Mouse (Mus musculus) adrenal gland, postnatal 4 days (tissue): Measurements from ENCODE around the gene Spg20. TPM values are rescaled to one million over a fixed set of nuclear protein-coding genes. Genes with fewer than 3 reads are reported as not detected.

Experiments used
- DNase-seq, 2 experiments: peaks; one replicate each; pipeline ENCODE4 v3.0.0; 2021 to 2022; ENCODE audit warnings: low spot score in 2 of 2, mixed read lengths in 2 of 2
- total RNA-seq, 2 experiments: library from RNA; stranded (reverse); gene quantifications; 2 replicates each; pipeline ENCODE4 v1.2.3; 2021

The Spg20 gene
- total RNA-seq, 2 experiments from 2014 or later, result 55.2 to 55.3 TPM

DNA sequence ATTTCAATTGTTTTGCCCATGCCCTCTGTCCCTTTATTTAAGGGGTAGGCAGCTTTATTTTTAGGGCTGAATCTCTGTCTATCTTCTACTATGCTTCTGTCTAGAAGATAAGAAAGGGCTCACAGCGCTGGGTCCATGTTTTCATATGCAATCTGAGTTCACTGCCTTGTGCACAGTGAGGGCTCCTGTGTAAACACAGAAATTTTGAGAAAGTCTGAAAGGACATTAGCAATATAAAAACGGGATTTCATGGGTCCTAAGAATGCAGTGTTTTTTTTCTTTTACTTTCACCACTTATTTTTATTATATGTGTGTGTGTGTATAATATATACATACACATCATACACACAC is 15.3 kb upstream of the Spg20 start:
- no peak for DNase-seq

DNA sequence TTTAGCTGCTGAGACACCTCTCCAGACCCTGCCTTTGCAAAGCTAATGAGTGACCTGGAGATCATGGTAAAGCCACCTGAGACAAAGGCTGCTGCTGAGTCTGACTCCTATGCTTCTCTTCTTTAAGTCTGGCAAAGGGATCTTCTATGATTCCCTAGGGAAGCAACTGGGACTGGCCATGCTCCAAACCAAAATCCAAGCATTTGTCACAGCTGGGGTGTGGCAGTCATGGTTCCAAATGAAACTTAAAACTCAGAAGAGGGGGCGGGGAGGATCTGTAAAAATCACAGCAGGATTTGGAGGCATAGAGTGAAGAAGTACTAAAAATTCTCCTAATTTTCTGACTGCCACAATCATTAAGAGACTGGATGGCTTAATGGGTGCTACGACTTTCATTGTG is 14.7 kb upstream of the Spg20 start:
- no peak for DNase-seq

GRCm38 (mm10) chr3:55098014-55098413 is 13.9 kb upstream of the Spg20 start:
- DNase-seq, result no peak

DNA sequence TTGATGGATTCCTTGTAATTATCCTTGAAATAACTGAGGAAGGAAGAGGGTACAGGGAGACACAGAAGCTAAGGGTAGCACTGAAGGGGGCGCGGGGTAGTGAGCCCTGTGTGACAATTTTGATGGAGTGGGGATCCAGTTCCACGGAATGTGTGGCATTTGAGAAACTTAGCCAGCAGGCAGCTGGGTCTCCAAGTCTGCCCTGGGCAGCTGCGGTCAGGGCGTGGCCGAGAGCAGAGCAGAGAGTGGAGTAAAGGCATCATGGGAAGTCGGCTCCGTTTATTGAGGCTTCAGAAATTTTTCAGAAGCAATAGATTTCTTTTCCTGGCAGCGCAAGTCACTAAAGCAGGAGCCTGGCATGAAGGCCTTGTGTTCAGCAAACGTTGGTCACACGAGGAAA is 12.9 kb upstream of the Spg20 start:
- no peak for DNase-seq

GRCm38 (mm10) chr3:55101092-55101491 is 10.8 kb upstream of the Spg20 start:
- no peak for DNase-seq

DNA sequence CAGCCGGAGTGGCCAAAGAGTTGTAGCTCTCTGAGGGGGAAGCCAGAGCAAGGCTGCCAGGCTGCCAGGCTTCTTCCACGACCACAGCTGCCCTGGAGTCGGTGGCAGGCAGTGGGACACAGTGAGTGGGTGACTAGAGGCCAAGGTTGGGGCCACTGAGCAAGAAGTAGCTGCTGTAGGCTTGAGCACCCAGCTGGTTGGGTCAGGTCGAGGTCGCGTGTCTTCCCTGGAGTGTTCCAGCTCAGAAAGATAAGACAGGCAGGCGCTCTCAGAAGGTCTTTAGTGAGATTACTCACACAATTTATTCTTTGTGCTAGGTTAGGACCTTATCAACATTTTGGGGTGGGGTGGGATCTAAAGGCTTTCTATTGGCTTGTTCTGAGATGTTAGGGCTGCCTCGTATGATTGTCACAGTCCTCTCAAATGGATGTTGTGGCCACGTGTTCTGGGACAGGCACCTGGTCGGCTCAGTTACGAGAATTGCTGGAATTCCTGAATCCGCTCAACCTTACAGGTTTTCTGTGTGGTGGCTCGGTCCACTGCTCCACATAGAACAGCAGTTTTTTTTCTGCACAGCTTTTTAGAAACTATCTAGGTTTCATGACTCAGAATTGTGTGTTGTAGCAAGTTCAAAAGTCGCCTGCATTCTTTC is 6.4 kb upstream of the Spg20 start:
- DNase-seq, result no peak

GRCm38 (mm10) chr3:55106051-55106450 is 5.9 kb upstream of the Spg20 start:
- DNase-seq, result no peak

DNA sequence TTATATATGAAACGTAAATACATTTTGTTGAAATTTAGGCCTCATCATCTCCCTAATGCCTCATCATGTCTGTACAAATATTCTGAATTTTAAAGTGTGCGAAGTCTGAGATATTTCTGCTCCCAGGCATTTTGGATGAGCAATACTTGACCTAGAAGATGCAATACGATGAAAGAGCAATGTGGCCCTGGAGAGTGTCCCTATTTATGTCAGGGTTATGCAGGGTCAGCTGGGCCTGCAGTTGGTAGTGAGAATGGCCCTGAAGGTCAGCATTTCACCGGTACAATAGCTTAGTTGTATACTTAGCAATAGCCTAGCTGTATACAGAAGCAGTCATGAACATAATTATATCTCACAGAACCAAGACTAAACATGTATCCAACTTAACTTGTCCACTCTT is 2.8 kb upstream of the Spg20 start:
- no peak for DNase-seq

DNA sequence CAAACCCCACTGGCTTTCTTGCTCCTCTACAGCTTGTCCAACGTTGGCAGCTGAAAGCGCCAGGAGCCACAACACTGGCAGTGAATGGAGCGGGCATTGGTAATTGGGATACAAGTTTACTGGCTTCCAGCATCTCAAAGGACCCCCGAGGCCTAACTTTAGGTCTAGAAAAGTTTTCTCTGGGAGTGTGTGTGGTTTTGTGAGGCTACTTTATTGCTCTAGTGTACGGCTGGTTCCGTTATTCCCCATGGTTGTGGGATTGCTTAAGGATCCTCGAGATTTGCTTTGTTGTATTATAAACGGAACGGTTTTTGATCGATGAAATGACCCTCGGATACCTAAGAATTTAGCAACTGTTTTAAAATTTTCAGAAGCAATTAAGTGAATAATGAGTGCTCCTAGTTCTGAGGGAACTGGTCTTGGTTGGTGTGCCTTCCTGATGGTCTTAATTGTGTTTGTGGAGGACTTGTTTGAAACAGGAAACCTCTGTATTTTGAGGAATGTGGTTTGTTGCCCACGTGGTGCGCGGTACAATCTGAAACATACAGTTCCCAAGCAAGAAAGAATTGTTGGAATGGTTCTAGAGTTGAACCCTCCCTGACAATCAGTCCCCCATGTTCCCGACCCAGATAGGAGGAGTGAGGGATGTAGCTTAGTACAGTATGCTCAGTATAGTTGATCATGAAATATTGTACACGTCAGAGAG is 955 bp downstream of the Spg20 start:
- no peak for DNase-seq

GRCm38 (mm10) chr3:55114313-55115065 is 2.6 kb downstream of the Spg20 start:
- no peak for DNase-seq

DNA sequence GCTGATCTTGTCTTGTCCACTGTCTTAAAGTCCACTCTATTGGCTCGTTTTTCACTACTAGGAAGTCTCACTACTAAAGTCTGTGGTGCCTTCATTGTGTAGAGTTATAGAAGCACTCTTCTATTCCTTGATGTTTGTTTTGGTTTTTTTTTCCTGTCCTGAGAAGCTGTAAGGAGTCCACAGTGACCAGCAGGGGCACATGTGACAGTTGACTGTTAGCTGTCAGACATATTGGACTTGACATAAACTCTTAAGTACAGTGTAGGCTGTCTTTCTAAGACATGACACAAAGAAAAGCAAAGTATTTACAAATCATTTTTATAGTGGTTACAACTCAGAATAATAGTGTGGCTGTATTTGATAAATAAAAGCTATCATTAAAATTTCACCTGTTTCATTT is 3.2 kb downstream of the Spg20 start:
- no peak for DNase-seq

DNA sequence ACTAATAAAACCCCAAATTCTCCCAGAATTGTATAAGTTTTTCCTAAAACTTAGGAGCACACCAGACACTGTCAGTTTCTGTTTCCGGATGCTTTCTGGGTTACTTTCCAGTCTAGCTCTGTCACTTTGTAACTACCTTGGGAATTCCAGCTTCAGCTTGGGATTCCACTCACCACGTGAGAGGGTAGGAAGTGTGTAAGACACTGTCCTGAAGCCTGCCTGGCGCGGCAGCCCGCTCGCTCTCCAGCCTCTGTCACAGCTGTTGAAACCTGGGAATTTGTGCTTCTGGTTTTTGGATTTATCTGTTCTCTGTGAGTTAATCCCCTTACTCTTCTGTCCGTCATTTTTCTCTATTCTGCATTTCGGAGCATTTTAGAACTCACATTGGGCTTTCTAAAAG is 4.1 kb downstream of the Spg20 start:
- no peak for DNase-seq

DNA sequence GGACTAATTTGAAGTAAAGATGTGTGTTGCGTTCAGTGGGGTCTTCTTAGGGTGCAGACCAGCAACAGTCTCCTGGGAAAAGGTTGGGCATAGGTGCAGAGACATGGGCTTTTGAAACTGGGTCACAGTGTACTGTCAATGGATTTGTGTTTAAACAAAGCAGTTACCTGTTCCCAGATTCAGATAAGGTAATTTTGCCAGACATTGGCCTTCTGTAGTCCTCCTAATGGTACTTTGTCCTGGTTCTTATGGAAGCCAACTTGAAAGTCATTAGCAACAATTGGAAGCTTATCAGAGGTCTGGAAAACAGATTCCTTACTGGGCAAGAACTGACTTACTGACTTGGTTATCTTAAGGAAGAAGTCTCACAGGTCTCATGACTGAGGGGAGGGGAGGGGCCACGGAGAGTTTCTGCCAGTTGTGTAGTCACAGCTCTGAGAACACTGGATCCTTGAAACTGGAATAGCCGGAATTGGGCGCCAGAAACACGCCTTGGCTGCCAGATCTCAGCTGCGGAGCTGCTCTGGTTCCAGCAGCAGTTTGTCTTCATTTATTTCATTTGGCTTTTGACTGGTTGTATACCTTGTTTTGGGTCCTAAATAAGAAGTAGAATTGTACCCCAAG is 7.5 kb downstream of the Spg20 start:
- DNase-seq, result no peak

DNA sequence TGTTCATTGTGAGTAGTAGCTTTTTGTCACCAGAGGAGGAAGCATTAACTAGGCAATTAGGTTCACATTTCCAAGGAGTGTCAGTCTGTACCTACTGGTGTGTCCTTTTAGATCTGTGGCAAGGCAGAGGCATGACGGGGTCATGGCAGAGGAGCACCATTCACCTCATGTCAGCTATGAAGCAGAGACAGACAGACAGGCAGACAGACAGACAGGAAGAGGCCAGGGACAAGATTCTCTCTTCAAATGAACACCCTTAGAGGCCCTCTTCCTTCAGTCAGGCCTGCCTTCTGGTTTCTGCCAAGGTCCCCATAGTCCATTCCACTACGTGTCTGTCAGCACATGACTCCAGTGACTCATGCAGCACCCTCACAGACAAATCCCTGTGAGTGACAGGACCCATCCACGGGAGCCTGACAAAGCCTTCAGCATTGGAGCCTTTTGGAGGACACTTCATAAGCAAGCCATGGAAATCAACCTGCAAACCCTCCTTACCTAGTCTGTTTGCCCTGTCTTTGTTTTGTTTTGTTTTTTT is 10.5 kb downstream of the Spg20 start:
- DNase-seq, result no peak

DNA sequence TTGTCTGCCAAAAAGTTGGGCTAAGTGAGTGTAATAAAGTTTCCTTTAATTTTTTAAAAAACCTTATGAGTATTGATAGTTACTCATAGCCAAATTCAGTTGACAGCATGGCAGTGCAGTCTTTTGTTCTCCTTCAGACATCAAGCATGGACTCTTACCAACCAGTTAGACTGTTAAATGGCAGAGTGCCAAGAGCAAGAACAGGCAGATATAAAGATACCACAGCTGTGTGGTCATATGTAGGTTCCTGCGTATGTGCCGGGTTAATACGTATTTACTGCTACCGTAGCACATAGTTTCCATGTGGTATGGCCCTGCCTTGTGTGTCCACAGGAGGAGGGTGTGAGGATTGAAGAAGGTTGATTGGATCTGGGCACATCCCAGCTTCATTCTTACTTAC is 11.2 kb downstream of the Spg20 start:
- DNase-seq, result no peak

DNA sequence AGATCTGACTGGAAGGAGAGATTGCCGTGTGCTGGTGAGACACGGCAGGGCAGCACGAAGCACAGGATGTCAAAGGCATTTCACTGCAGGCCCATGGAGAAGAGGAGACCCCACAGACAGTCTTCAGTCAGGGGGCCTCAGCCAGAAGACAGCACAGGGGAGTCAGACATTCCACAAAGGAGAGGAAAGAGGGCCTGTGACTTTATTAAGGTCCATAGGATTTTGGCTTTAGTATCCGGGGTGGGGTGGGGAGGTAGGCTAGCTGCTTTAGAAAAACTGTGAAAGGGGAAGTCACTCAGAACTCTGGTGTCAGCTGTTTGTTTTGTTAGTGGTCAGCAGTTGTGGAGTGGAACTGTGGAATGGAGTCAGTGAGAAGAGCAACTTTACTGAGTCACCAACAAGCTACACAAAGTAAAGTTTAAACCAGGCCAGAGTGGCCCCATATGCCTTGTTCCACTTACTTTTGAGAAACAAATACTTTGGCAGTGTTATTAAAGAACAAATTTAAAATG is 17.3 kb downstream of the Spg20 start:
- DNase-seq, result no peak

GRCm38 (mm10) chr3:55131576-55132233 is 19.8 kb downstream of the Spg20 start:
- no peak for DNase-seq

DNA sequence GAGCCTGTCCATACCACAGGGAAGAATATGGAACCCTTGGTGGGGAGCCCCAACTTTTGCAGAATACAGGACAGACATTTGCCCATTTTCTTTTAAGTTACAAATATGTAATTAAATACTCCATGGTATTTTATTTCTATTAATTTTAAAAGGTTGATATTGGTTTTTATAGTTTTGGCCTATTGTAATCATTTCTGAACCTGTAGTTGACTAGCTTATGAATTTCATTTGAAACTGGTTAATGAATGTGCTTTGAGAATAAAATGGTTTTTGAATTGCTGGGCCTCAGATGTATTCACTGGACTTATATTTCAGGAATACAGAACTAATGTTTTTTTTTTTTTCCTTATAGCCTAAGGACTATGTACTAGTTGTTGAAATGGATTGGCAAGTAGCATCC is 25.1 kb downstream of the Spg20 start, which contains the start of gene Ccdc169:
Gene Ccdc169 (plus strand): TSS at position 301 of the 400 bp plus-strand sequence.
- no peak for DNase-seq

DNA sequence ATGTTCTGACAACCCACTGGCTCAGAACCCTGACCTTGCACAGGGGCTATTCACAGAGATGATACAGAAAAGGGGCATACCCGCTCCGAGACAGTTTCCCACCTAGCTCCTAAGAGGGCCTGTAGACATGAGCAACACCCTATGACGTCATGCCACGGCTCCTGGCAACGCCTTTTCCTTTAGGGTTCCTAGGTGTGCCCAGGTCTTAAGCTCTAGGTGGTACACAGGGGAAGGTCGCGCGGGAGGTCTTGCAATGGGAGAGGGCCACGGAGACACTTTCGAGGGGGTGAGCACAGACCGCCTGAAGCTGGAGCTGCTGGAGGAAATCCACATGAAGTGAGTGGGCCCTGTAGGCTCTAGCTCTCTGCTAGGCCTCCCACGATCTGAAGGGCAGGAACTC is 27.9 kb downstream of the Spg20 start:
- DNase-seq, result no peak

DNA sequence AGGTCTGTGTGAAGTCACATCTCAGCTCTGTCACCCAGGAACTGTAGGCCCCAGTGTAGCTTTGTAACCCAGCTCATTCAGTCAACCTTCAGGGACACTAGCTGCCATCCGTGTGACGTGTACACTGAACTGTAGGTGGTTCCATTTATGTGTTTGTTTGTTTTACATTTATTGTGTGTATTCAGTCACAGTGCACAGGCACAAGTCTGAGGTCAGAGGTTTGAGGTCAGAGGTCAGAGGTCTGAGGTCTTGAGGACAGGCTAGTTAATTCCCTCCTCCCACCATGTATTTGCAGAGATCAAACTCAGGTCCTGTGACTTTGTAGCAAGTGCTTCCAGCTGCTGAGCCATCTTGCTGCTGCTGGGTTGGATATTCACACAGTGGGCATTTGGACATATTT is 29.5 kb downstream of the Spg20 start:
- no peak for DNase-seq

DNA sequence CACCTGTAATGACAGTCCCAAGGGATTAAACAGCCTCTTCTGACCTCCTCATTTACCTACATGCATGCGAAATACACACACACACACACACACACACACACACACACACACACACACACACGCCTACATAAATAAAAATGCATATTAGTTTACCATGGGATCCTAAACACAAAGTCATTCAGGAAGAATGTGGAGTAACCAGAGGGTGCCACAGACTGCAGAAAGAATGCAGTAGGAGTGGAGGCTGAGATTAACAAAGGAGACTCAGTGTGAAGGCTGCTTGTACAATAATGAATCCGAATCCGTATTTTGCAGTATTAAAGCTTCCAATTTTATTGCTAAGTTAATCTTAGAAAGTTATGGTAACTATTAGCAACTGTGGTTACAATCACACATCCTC is 33.0 kb downstream of the Spg20 start:
- DNase-seq, result no peak
